Mouse (Mus musculus) B cell, adult 67 days (primary cell): ENCODE data around the gene Rasgrp4. TPM values are rescaled to one million over a fixed set of nuclear protein-coding genes. Genes with fewer than 3 reads are reported as not detected.

Experiments used
- total RNA-seq, 2 experiments: library from RNA; stranded (reverse); gene quantifications; 4 replicates each; pipeline ENCODE4 v1.2.4; 2023

Rasgrp4 gene
- 1 to 10 TPM; 4.1 to 4.4 TPM for total RNA-seq

DNA sequence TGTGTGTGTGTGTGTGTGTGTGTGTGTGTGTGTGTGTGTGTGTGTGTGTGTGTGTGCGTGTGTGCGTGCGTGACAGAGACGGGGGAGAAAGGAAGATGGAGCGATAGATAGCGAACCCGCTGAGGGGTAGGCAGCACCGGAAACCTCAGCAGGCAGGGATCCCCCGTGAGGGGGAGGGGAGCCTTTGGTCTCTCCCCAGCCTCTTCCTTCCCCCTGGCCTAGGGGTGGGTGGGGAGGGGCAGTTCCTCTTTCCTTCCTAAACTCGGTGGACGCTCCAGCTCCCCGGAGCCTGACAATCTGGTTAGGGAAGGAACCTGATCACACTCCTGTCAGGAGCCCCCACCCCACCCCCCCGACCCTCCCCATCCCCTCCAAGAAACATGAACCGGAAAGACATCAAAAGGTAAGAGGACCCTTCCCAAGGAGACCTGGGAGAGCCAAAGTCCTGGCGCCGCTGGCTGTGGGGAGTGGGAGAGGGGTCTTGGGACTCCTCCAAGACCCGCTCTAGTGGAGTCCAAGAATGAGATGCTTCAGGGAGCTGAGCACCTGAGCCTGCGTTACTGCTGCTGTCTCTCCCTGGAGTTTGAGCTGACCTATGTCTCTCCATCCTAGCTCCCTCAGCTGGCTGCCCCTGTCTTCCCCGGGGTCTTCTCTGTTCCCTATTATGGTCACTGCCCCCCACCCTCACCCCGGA lies at the start of gene Rasgrp4:
Rasgrp4 (plus strand) TSS at position 159 of the 694 bp plus-strand sequence.

DNA sequence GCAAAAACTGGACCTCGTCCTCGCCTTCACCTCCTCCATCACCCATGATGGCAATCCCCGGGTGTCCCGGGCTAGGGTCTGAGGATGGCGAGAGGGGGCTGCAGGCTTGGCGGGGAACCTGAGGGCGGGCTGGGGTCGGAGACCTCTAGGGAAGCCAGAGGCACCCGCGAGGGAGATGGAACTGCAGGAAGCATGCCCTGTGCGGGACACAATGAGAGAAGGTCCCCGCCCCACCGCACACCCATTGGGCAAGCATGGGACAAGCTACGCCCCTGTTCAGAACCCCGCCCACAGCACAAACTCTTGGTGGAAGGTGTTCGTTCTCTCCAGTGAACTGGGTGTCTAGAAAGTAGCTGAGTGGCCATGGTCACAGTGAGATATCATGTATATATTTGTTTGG lies 9.7 kb upstream of the Rasgrp4 start, which contains the start of gene Ryr1:
Ryr1 (minus strand) TSS at position 210 of the 400 bp plus-strand sequence.

DNA sequence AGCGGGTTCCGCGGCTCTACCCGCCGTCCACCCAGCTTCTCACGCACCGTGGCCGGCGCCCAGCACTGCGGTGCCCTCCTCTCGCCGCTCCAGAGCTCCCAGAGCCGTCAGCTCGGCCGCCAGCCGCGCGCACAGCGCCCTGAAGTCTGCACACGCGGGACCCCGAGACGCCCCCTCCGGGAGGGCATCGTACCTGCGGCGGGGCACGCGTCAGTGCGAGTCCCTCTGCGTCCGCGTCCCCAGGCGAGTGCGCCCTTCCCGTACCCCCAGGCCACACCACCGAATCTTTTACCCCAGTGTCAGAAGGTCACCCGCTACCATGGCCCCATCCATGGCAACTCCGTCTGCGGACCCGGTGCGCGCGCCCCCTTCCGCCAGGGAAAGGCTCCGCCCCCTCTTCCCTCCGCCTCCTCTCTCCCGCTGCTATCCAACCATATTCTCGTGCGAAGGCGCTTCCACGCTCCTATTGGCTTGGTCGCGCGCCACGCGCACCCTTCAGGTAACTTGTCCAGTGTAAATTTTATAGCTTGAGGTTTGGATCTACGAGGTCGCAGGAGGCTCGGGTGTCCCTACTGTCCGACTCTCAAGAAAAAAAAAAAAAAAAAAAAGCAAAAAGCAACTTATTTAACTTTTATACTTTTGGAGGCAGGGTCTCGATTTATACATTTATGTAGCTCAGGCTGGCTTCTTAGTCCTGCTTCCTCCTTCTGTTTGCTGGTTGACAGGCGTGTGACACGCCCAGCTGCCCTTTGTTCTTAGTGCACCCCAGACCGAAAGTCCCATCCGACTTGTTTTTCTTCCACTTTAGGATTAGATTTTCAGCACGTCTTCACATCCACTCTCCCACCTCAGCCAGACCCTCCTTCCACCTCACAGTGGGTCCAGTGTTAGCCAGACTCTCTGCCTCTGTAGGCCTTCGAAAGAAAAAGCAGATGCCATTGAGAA lies 21.5 kb downstream of the Rasgrp4 start, which contains the start of gene Fam98c:
Fam98c (minus strand) TSS at position 397 of the 945 bp plus-strand sequence.

GRCm38 (mm10) chr7:29170066-29170754 lies 35.6 kb downstream of the Rasgrp4 start, which contains the start of the genes Ggn and Spred3:
TSS of gene Ggn (plus strand) at chr7:29170210.
TSS of gene Spred3 (minus strand) at chr7:29170411.

GRCm38 (mm10) chr7:29180077-29180853 lies 45.6 kb downstream of the Rasgrp4 start, which contains the start of gene Psmd8:
TSS of gene Psmd8 (minus strand) at chr7:29180701.

Other genes starting within 250 kb of the Rasgrp4 start
- 100 to 1,000 TPM; 108 to 109 TPM for gene Actn4, start 172.5 kb upstream of the Rasgrp4 start, total RNA-seq
- gene Eif3k, start 153.0 kb upstream of the Rasgrp4 start, total RNA-seq: 100 to 1,000 TPM; 267 to 290 TPM
- gene Map4k1, start 152.8 kb upstream of the Rasgrp4 start, total RNA-seq: 100 to 1,000 TPM; 344 to 379 TPM
- under 1 TPM; 0.32 to 0.39 TPM for gene Ryr1, start 9.7 kb upstream of the Rasgrp4 start, total RNA-seq
- gene Fam98c, start 21.4 kb downstream of the Rasgrp4 start, total RNA-seq: 10 to 100 TPM; 27.9 to 33.3 TPM
- gene Ggn, start 35.4 kb downstream of the Rasgrp4 start, total RNA-seq: not detected
- gene Spred3, start 35.6 kb downstream of the Rasgrp4 start, total RNA-seq: 1 to 10 TPM; 1.5 to 1.7 TPM
- gene Psmd8, start 45.9 kb downstream of the Rasgrp4 start, total RNA-seq: 100 to 1,000 TPM; 197 to 231 TPM
- 1 to 10 TPM; 2.4 to 2.8 TPM for gene Catsperg1, start 79.2 kb downstream of the Rasgrp4 start, total RNA-seq
- 1 to 10 TPM; 1.4 to 1.9 TPM for gene Kcnk6, start 97.7 kb downstream of the Rasgrp4 start, total RNA-seq
- 10 to 100 TPM; 22.3 to 24.6 TPM for gene Yif1b, start 103.5 kb downstream of the Rasgrp4 start, total RNA-seq
- 1 to 10 TPM; 3.2 to 3.5 TPM for gene 2200002D01Rik, start 113.6 kb downstream of the Rasgrp4 start, total RNA-seq
- 10 to 100 TPM; 38.6 to 45.2 TPM for gene Spint2, start 147.1 kb downstream of the Rasgrp4 start, total RNA-seq
- gene Ppp1r14a, start 154.5 kb downstream of the Rasgrp4 start, total RNA-seq: not detected
- gene Dpf1, start 169.1 kb downstream of the Rasgrp4 start, total RNA-seq: 1 to 10 TPM in 1 of 2 experiments, not detected in 1; 1.0 TPM